Mouse (Mus musculus) layer of hippocampus, adult 6 months (tissue): ENCODE measurements around the gene Gbp3. TPM values are rescaled to one million over a fixed set of nuclear protein-coding genes. Genes with fewer than 3 reads are reported as not detected.

ENCODE experiments used
- long read RNA-seq, 2 experiments: library from polyadenylated mRNA; unstranded; transcript quantifications; one replicate each; pipeline ENCODE4 v2.0.0; 2019 to 2020
- polyA plus RNA-seq: library from polyadenylated mRNA; unstranded; fragments of <200 nt; fragmentation: Nextera tagmentation; gene quantifications from 2 replicates; pipeline ENCODE4 v1.2.3, GENCODE M21; 2021

Gbp3 gene
- 2.7 and 5.5 TPM in 2 replicates for polyA plus RNA-seq
- long read RNA-seq, experiment 1, partial matches to known transcripts: 2 of 8 reads
- long read RNA-seq, experiment 1, other reads (novel, unspliced or antisense): 3 of 8 reads
- long read RNA-seq, experiment 2, transcript Gbp3-203 (11 exons, 2,629 nt): minor isoform, 6 of 27 reads
- long read RNA-seq, experiment 2, transcript Gbp3-202 (11 exons, 2,682 nt): major isoform, 12 of 27 reads
- long read RNA-seq, experiment 2, partial matches to known transcripts: 0 of 27 reads
- long read RNA-seq, experiment 2, other reads (novel, unspliced or antisense): 8 of 27 reads

DNA sequence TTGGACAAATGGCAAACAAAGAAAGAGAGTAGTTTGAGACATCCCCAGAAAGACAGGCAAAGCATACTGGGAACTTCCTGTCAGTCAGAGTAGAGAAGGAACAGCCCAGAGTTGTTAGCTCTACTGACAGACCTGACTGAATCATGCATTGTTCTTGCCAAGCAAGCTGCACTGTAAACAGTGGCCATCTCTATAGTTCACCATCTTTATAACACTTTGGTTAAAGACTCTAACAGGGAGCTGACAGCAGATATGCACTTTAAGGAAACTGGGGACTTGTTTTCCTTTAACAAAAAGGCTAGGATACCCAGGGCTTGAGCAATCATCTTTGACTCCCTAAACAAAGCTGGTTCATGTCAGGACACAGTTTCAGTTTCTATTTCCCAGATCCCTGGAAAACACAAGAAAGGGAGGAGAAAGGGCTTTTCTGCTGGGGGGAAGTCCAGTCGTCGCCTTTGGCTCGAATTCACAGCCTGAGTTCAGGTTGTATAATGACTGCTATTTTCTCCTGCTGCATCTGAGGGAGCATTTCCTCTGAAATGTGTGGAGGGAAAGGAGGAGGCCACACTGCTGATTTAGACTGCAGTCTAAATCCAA lies at the start of gene Gbp3:
Gbp3 (plus strand) TSS at position 395 of the 597 bp plus-strand sequence.

DNA sequence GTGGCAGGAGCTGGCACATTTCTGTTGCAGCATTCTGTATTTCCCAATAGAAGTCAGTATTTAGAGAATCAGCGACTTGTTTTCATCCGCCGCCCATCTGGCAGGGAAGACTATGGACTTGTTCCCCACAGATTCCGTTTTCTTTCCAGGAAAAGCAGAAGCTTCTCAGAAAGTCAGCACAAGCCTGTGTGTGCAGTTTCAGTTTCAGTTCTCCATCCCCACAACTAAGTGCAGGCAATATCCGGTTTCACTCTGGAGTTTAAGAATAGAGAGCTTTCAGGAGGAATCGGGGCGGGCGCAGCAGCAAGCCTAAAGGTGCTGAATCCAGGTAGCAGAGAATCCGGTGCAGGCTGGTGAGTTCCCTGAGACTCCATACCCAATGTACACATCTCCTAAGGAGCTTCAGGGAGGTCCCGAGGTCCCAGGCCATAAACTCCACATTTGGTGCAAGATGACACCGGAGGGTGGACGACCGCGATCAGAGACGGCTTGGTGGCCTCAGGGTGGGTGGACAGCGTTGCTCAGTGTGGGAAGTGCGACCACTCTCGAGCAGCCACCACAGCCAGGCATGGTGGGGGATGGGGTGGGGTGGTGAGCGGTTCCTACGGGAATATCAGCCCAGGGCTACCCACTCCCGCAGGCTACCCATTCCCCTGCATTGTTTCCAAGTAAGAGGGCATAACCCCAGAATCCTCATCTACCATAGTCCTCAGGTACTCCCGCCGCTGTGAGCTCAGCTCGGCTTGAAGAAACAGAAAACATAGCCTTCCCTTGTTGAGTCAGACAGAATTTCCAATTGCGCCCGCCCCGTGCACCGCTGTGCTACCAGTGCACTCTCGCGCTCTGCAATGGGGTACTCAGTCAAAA lies 29.5 kb upstream of the Gbp3 start, which contains the start of gene Gbp7:
Gbp7 (plus strand) TSS at position 256 of the 867 bp plus-strand sequence.

DNA sequence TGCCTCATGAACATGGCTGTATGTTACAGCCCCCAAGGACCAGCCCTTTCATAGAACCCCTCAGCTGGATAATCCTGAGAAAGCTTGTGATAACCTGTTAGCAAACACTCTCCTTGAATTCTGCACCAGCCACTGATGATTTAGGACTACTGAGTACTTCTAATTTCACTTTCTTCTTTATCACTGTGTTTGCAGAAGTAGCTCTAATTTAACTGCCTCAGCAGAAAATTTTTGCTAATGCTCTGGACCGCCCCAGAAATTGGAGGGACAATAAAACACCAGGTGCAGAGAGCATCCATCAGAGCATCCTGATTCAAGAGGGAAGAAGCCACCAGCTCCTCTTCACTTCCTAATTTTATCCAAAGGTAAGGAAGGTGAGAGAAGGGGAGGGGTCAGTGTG lies 34.7 kb downstream of the Gbp3 start, which contains the start of gene Gbp2b:
Gbp2b (plus strand) TSS at position 301 of the 400 bp plus-strand sequence.

DNA sequence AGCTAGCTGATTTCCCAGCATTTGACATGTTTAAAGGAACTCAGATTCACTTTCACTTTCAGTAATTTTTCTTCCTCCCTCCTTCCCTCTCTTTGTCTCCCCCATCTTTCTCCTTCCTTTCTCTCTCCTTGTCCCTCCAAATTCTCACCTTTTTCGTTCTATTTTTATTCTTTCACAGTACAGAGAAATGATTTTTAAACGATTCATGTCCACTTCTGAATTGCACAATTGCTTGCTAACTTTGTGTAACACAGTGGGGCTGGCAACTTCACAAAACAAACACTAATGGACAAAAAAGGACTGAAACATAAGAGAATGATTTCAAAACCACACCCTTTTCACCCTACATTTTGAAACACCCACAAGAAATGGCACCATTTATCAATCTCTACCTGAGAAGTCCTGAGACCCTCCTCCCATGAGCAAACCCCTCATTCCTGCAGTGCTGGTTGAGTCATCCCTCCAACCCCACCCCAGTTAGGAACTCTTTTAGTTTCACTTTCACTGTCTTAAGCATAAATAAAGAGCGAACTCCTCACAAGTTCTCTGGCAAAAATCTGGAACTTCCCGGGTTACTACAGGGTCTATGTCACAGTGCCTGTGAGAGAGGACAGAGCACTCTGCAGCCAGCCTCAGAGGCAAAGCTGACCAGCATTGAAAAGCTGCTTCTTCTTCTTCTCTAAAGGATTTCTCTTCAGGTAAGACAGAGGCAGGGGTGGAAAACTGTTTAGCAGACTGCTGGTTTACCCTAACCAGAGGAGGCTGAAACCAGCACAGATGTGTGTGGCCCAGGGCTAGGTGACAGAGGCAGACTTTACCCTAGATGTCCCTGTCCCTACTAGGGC lies 60.5 kb downstream of the Gbp3 start, which contains the start of gene Gbp2:
Gbp2 (plus strand) TSS at position 492 of the 845 bp plus-strand sequence.

Other genes with a start within 250 kb of the Gbp3 start
- gene Pdlim5, start 164.3 kb upstream of the Gbp3 start, polyA plus RNA-seq: 10.4 and 11.9 TPM in 2 replicates
- gene Gbp5, start 66.0 kb upstream of the Gbp3 start, polyA plus RNA-seq: 0.30 and 0.77 TPM in 2 replicates
- gene Gbp7, start 29.7 kb upstream of the Gbp3 start, polyA plus RNA-seq: 3.0 and 4.4 TPM in 2 replicates
- not detected in 2 replicates for gene Gbp2b, start 34.8 kb downstream of the Gbp3 start, polyA plus RNA-seq
- 2.6 and 3.8 TPM in 2 replicates for gene Gbp2, start 60.6 kb downstream of the Gbp3 start, polyA plus RNA-seq
- 6.9 and 9.7 TPM in 2 replicates for gene Kyat3, start 141.0 kb downstream of the Gbp3 start, polyA plus RNA-seq
- 43.8 and 44.6 TPM in 2 replicates for gene Gtf2b, start 205.0 kb downstream of the Gbp3 start, polyA plus RNA-seq